Mouse (Mus musculus): ENCODE measurements around the gene Rab5if.

GRCm38 (mm10) chr2:156899184-156899583 is 36.3 kb downstream of the Rab5if start:
- TF ChIP-seq CTCF (conservative IDR thresholded peaks at IDR 0.05; ENCODE audit: low read length), result no peak
- TF ChIP-seq NANOG (IDR thresholded peaks at IDR 0.05; ENCODE audit: borderline replicate concordance, low read length), result no peak
- TF ChIP-seq POU5F1 (IDR thresholded peaks at IDR 0.05; ENCODE audit: borderline replicate concordance, low read length), result no peak

All from E14TG2a.4 (cell line).